Mouse (Mus musculus): Measurements from ENCODE around the gene N4bp2l1. TPM values are rescaled to one million over a fixed set of nuclear protein-coding genes. Genes with fewer than 3 reads are reported as not detected.

N4bp2l1 gene
- polyA plus RNA-seq, 1 experiment from 2014 or later: 9.4 TPM

GRCm38 (mm10) chr5:150551637-150552036, 45.4 kb downstream of the N4bp2l1 start:
- no peak for ATAC-seq (replicated peaks)
- WGBS: 35% methylated on average over 3 of the region's 3 CpGs

GRCm38 (mm10) chr5:150543184-150543583, 53.8 kb downstream of the N4bp2l1 start:
- Histone ChIP-seq H3K4me2 (replicated peaks) (no peak overlapping the region), H3K36me3 (peaks cover 20% of the 10 kb centered on the region), H3K27me3 (no peaks in the 10 kb centered on the region), H3K27ac (replicated peaks) (no peak overlapping the region), H3K9ac (replicated peaks) (no peak overlapping the region), H3K4me3 (no peak overlapping the region), H3K4me1 (no peaks in the 10 kb centered on the region), H3K9me3 (no peaks in the 10 kb centered on the region)
- ATAC-seq (replicated peaks): no peak
- WGBS: 92% methylated on average over 2 of the region's 2 CpGs

More at GRCm38 (mm10) chr5:150551637-150552036, 45.4 kb downstream of the N4bp2l1 start:
- H3K27me3 ChIP-seq: no peaks in the 10 kb centered on the region
- no peak overlapping the region for H3K4me2 ChIP-seq (replicated peaks)
- H3K9me3 ChIP-seq: no peaks in the 10 kb centered on the region
- H3K4me1 ChIP-seq: no peaks in the 10 kb centered on the region
- no peak overlapping the region for H3K9ac ChIP-seq (replicated peaks)
- 0 out of 2 replicates have a peak overlapping the region, but pooled peaks have one; percentile 5 for H3K27ac ChIP-seq (replicated peaks)
- peaks cover 7% of the 10 kb centered on the region for H3K36me3 ChIP-seq
- H3K4me3 ChIP-seq: no peak overlapping the region

- Histone ChIP-seq H3K36me3 (peaks cover 24% of the 10 kb centered on the region), H3K27ac (replicated peaks) (no peak overlapping the region), H3K4me2 (replicated peaks) (no peak overlapping the region), H3K4me3 (no peak overlapping the region), H3K4me1 (no peaks in the 10 kb centered on the region), H3K9ac (replicated peaks) (no peak overlapping the region), H3K27me3 (no peaks in the 10 kb centered on the region), H3K9me3 (no peaks in the 10 kb centered on the region)
- WGBS: 100% methylated on average over 1 of the region's 1 CpGs
- no peak for ATAC-seq (replicated peaks)
These were observed 55.7 kb downstream of the N4bp2l1 start for GRCm38 (mm10) chr5:150541302-150541701.

DNA sequence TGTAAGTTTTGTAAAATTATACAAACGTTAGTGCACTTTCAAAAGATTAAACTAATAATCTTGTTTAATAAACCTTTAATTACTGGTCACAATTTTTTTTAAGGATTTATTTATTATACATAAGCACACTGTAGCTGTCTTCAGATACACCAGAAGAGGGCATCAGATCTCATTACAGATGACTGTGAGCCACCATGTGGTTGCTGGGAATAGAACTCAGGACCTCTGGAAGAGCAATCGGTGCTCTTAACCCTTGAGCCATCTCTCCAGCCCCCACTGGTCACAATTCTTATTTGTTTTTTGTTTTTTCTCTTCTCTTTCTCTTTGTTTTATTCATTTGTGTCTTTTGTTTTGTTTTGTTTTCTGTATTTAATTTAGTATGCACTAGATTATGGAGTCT, 71.7 kb downstream of the N4bp2l1 start:
- 84% methylated on average over 2 of the region's 2 CpGs for WGBS
- ATAC-seq (replicated peaks): no peak

DNA sequence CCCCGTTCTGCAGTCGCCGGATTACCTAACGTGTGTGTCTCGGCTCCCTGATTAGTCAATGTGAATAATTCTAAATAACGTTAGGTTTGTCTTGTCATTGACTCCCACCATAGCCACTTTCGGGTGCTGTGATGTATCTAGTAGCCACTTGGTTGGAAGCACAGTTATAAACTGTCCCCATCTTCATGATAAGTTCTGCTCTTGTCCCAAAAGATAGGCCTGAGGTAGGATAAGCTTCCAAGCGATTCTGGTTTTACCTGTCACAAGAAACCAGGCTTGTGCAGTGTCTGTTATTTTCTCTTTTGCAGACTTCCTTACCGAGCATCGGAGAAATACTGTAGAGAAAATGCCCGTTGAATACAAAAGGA, 74.1 kb downstream of the N4bp2l1 start:
- H3K9me3 ChIP-seq: no peaks in the 10 kb centered on the region
- H3K36me3 ChIP-seq: no peaks in the 10 kb centered on the region
- peak overlapping the region; percentile 73 for H3K9ac ChIP-seq (replicated peaks)
- no peaks in the 10 kb centered on the region for H3K27me3 ChIP-seq
- ATAC-seq (replicated peaks): no peak
- H3K4me2 ChIP-seq (replicated peaks): peak overlapping the region; percentile 54
- 6% methylated on average over 11 of the region's 11 CpGs for WGBS
- H3K4me1 ChIP-seq: peaks cover 11% of the 10 kb centered on the region
- H3K4me3 ChIP-seq: peak overlapping the region; percentile 64
- peak overlapping the region; percentile 67; the same call in 1 of the 2 replicates for H3K27ac ChIP-seq (replicated peaks)

More for the DNA sequence above, 71.7 kb downstream of the N4bp2l1 start:
- Histone ChIP-seq H3K4me1 (peaks cover 11% of the 10 kb centered on the region), H3K36me3 (no peaks in the 10 kb centered on the region), H3K27me3 (no peaks in the 10 kb centered on the region), H3K4me2 (replicated peaks) (no peak overlapping the region), H3K9ac (replicated peaks) (no peak overlapping the region), H3K9me3 (no peaks in the 10 kb centered on the region), H3K27ac (replicated peaks) (no peak overlapping the region), H3K4me3 (no peak overlapping the region)

DNA sequence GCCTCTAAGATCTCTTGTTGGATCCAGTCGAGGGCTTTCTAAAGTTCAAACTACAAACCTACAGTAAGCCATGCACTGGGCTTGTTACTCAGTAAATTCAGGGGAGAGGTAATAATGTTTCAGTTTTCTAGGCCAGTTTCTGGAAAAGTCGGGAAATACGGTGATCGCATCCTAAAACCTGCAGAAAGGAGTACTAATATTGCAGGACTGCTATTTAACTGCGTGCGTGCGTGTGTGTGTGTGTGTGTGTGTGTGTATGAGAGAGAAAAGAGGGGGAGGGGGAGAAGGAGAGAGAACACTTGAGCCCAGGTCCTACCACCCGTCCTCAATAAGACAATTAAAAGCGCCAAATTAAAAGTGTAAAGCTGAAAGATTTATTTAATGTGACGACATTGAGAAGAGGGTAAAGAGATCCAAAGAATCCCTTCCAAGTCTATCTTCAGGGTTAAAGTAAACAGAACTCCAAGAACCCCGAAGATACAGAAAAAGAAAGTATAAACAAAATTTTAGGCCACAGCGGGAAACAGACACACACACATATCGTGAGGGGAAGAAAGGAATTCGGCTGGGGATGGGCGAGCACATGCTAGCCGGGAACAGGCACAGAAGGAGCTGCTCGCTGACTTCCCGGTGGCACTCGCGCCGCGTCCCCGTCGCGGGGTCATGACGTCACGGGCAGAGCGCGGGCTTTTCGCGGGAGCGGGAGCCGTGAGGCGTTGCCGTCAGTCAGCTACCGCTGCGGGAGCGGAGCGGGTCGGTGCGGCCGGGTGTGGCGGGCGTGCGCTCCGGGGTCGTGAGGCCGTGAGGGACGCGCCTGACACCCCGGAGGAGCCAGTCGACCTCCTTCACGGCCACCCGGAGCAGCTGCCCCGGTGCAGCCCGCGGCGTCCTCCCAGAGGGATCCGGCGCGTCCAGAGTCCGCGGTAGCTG, 74.8 kb downstream of the N4bp2l1 start, which contains the start of gene Brca2:
Gene Brca2 (plus strand): TSS at position 694 of the 930 bp plus-strand sequence.
- Histone ChIP-seq H3K36me3 (no peaks in the 10 kb centered on the region), H3K9ac (replicated peaks) (peak within 1 kb of the TSS; percentile 73), H3K27ac (replicated peaks) (peak within 1 kb of the TSS; percentile 67), H3K4me2 (replicated peaks) (peak within 1 kb of the TSS; percentile 54), H3K9me3 (no peaks in the 10 kb centered on the region), H3K27me3 (no peaks in the 10 kb centered on the region), H3K4me3 (peak within 1 kb of the TSS; percentile 64), H3K4me1 (peaks cover 11% of the 10 kb centered on the region)
- peak; percentile 96 for ATAC-seq (replicated peaks)
- WGBS: 4% methylated on average over 63 of the region's 63 CpGs

Other genes starting within 250 kb of the N4bp2l1 start
- not detected in 2 replicates for gene Zar1l, start 79.0 kb downstream of the N4bp2l1 start, polyA plus RNA-seq (2015; fragmentation: Nextera tagmentation; extraction: Ambion mirVana)
- gene Brca2, start 74.6 kb downstream of the N4bp2l1 start, polyA plus RNA-seq (2015; fragmentation: Nextera tagmentation; extraction: Ambion mirVana): 14.6 and 18.3 TPM in 2 replicates
- gene N4bp2l2, start 69.0 kb upstream of the N4bp2l1 start, polyA plus RNA-seq (2015; fragmentation: Nextera tagmentation; extraction: Ambion mirVana): 26.6 and 30.2 TPM in 2 replicates
- 28.1 and 29.1 TPM in 2 replicates for gene Pds5b, start 76.6 kb upstream of the N4bp2l1 start, polyA plus RNA-seq (2015; fragmentation: Nextera tagmentation; extraction: Ambion mirVana)